24 mouse cellular contexts compared by ENCODE assay signal in the genomic region with DNA sequence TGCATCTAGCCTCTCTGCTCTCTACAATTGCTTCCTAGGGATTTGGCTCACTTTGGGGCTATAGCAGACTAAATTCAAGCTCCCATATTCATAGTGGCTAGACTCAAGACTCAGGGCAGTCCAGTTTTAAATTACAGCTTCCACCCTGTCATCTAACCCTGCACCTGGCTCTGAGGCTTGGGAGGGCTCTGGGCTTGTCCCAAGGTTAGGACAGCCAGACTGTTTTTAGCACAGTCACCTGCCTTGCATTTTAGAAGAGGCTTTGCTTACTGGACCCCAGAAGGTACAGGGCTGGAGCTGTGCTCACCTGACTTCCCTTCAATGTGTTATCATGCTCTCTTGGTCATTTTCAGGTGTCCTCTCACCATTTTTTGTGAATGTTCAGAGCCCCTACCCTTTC.
"Had no signal": no experiment of that assay in that cellular context is flagged by ENCODE, and none has a peak within 500 bp of the region (broad histone marks: within the 10 kb centered on the region; RNA-seq: fewer than 3 reads in every experiment).

No protein-coding gene starts in this region.

- H3K27ac ChIP-seq: heart, adult 2 months; heart, embryonic 13.5 days; heart, embryonic 15.5 days; hindbrain, embryonic 13.5 days; hindbrain, embryonic 15.5 days; hindbrain, postnatal 0 days; kidney, embryonic 15.5 days; kidney, postnatal 0 days; limb, embryonic 13.5 days; limb, embryonic 15.5 days; liver, embryonic 12.5 days; liver, embryonic 14.5 days had no signal

- H3K27me3 ChIP-seq: heart, embryonic 13.5 days; heart, embryonic 15.5 days; hindbrain, embryonic 13.5 days; hindbrain, embryonic 15.5 days; kidney, embryonic 15.5 days; limb, embryonic 13.5 days; limb, embryonic 15.5 days; liver, embryonic 12.5 days had no signal

- H3K36me3 ChIP-seq: heart, embryonic 13.5 days; heart, embryonic 15.5 days; hindbrain, embryonic 13.5 days; hindbrain, embryonic 15.5 days; kidney, embryonic 15.5 days; limb, embryonic 13.5 days; limb, embryonic 15.5 days; liver, embryonic 12.5 days had no signal

- DNase-seq: gastrocnemius, postnatal 36 days; heart, adult 2 months; heart, postnatal 14 days; heart, postnatal 36 days; kidney, adult 11 months; kidney, adult 2 months; kidney, adult 9 months; kidney, postnatal 14 days; kidney, postnatal 36 days; layer of hippocampus, adult 9-11 months; layer of hippocampus, postnatal 36 days; left cerebral cortex, postnatal 4 days had no signal

- H3K4me2 ChIP-seq: heart, embryonic 11.5 days; heart, embryonic 13.5 days; heart, embryonic 15.5 days; hindbrain, embryonic 13.5 days; hindbrain, embryonic 15.5 days; kidney, embryonic 15.5 days; limb, embryonic 13.5 days; limb, embryonic 15.5 days; liver, embryonic 12.5 days had no signal

- H3K4me1 ChIP-seq: heart, embryonic 13.5 days; heart, embryonic 15.5 days; hindbrain, embryonic 15.5 days; kidney, embryonic 15.5 days; liver, embryonic 12.5 days had no signal

- H3K4me3 ChIP-seq: heart, adult 2 months; heart, embryonic 13.5 days; heart, embryonic 15.5 days; hindbrain, embryonic 13.5 days; hindbrain, embryonic 15.5 days; kidney, embryonic 15.5 days; limb, embryonic 13.5 days; limb, embryonic 15.5 days; liver, embryonic 12.5 days had no signal

- H3K9me3 ChIP-seq: heart, embryonic 13.5 days; heart, embryonic 15.5 days; hindbrain, embryonic 13.5 days; hindbrain, embryonic 15.5 days; kidney, embryonic 15.5 days; limb, embryonic 13.5 days; limb, embryonic 15.5 days; liver, embryonic 12.5 days had no signal
